Mouse (Mus musculus) Patski (cell line): Measurements from ENCODE around the gene Qars. TPM values are rescaled to one million over a fixed set of nuclear protein-coding genes. Genes with fewer than 3 reads are reported as not detected.

ENCODE experiments used
- ATAC-seq: fragments of 100-300 bp; one replicate; pipeline ENCODE4 v1.8.0; 2021
- CTCF ChIA-PET: fragments of 350-600 bp; sonication (Branson Sonifier 250); formaldehyde crosslinking; loops from one replicate; lab custom pipeline; 2022; ENCODE audit warnings: inconsistent platforms; lab: Charles Lee
- POLR2A ChIA-PET: fragments of 350-600 bp; sonication (Branson Sonifier 250); formaldehyde crosslinking; loops from one replicate; lab custom pipeline; 2022; ENCODE audit warnings: antibody characterized with exemption, inconsistent platforms; lab: Charles Lee
- DNase-seq: peaks from one replicate; pipeline ENCODE4 v3.0.0-alpha.2; 2011; ENCODE audit warnings: low read depth, low spot score
- H3K27me3 ChIP-seq: fragments of 371-371 bp; one replicate; pipeline ENCODE4 v1.5.1; 2021
- CTCF ChIP-seq: fragments of 100-300 bp; IDR thresholded peaks from one replicate; pipeline ENCODE4 v1.5.1; 2021
- in situ Hi-C: fragments of 300-500 bp; cut with MboI; formaldehyde crosslinking; loops from 3 replicates; pipeline ENCODE4 v1.11.1; 2018; ENCODE audit warnings: low pct_unique_long_range_greater_than_20kb, mixed read lengths
- polyA plus RNA-seq: library from polyadenylated mRNA; unstranded; gene quantifications from one replicate; pipeline ENCODE4 v1.2.3, GENCODE M21; 2021

Gene Qars
- polyA plus RNA-seq, 1 experiment from 2014 or later: 156 TPM

- DNase-seq (no peak), ATAC-seq (no peak)
- CTCF ChIA-PET: no interaction called here
- no peaks in the 10 kb centered on the region for H3K27me3 ChIP-seq
- POLR2A ChIA-PET: no interaction called here
- no peak for TF ChIP-seq CTCF
- in situ Hi-C loops: no loop called here
Observed at GRCm38 (mm10) chr9:108525400-108525799, 17.9 kb downstream of the Qars start.

GRCm38 (mm10) chr9:108530954-108531353, 23.4 kb downstream of the Qars start:
- ChIA-PET CTCF (interaction anchor here (1.0 to 2.2 kb wide), 2 partner anchors 11 to 22 kb away, joined by 3 to 5 read pairs; no protein-coding TSS in a partner anchor), POLR2A (no interaction called here)
- no peaks in the 10 kb centered on the region for H3K27me3 ChIP-seq
- DNase-seq (no peak), ATAC-seq (no peak)
- in situ Hi-C loops: no loop called here
- no peak for TF ChIP-seq CTCF

GRCm38 (mm10) chr9:108531496-108531895, 24.0 kb downstream of the Qars start:
- DNase-seq (no peak), ATAC-seq (no peak)
- no peaks in the 10 kb centered on the region for H3K27me3 ChIP-seq
- ChIA-PET POLR2A (no interaction called here), CTCF (interaction anchor here (2.2 kb wide), 1 partner anchor 22 kb away, joined by 5 read pairs; no protein-coding TSS in a partner anchor)
- no peak for TF ChIP-seq CTCF
- in situ Hi-C loops: no loop called here

GRCm38 (mm10) chr9:108540846-108541245, 33.3 kb downstream of the Qars start:
- DNase-seq: no peak
- ATAC-seq: no peak
- no peak for TF ChIP-seq CTCF
- no peaks in the 10 kb centered on the region for H3K27me3 ChIP-seq
- in situ Hi-C loops: no loop called here
- ChIA-PET CTCF (no interaction called here), POLR2A (interaction anchor here (0.6 kb wide), 1 partner anchor 13 kb away, joined by 4 read pairs; no protein-coding TSS in a partner anchor)

- POLR2A ChIA-PET: no interaction called here
Observed at GRCm38 (mm10) chr9:108545986-108546385, 38.5 kb downstream of the Qars start.

GRCm38 (mm10) chr9:108546875-108547274, 39.4 kb downstream of the Qars start:
- ChIA-PET POLR2A (no interaction called here), CTCF (no interaction called here)
- no peak for ATAC-seq
- H3K27me3 ChIP-seq: no peaks in the 10 kb centered on the region
- no peak for TF ChIP-seq CTCF
- in situ Hi-C loops: no loop called here
- no peak for DNase-seq

More at GRCm38 (mm10) chr9:108545986-108546385, 38.5 kb downstream of the Qars start:
- CTCF ChIA-PET: no interaction called here
- ATAC-seq: no peak
- TF ChIP-seq CTCF: no peak
- no peaks in the 10 kb centered on the region for H3K27me3 ChIP-seq
- in situ Hi-C loops: no loop called here
- DNase-seq: no peak

- ATAC-seq (no peak), DNase-seq (no peak)
- CTCF ChIA-PET: no interaction called here
- in situ Hi-C loops: no loop called here
- no peaks in the 10 kb centered on the region for H3K27me3 ChIP-seq
- TF ChIP-seq CTCF: no peak
- POLR2A ChIA-PET: no interaction called here
Observed at GRCm38 (mm10) chr9:108559169-108559568, 51.7 kb downstream of the Qars start.

GRCm38 (mm10) chr9:108560227-108560841, 52.8 kb downstream of the Qars start, which contains the start of gene Impdh2:
Gene Impdh2 (plus strand): TSS chr9:108560286.
- TF ChIP-seq CTCF: no peak
- ChIA-PET POLR2A (interaction anchor here (0.6 to 0.8 kb wide), 2 partner anchors 10 to 427 kb away, joined by 3 to 9 read pairs; no protein-coding TSS in a partner anchor), CTCF (no interaction called here)
- in situ Hi-C loops: no loop called here
- ATAC-seq: peak; percentile 83
- DNase-seq: no peak
- no peaks in the 10 kb centered on the region for H3K27me3 ChIP-seq

- ATAC-seq (no peak), DNase-seq (no peak)
- TF ChIP-seq CTCF: no peak
- CTCF ChIA-PET: no interaction called here
- in situ Hi-C loops: no loop called here
- POLR2A ChIA-PET: interaction anchor here (0.6 kb wide), 1 partner anchor 13 kb away, joined by 3 read pairs; no protein-coding TSS in a partner anchor
- H3K27me3 ChIP-seq: no peaks in the 10 kb centered on the region
Observed at GRCm38 (mm10) chr9:108563671-108564070, 56.2 kb downstream of the Qars start.

GRCm38 (mm10) chr9:108564131-108564530, 56.6 kb downstream of the Qars start:
- H3K27me3 ChIP-seq: no peaks in the 10 kb centered on the region
- in situ Hi-C loops: no loop called here
- DNase-seq (no peak), ATAC-seq (no peak)
- POLR2A ChIA-PET: interaction anchor here (0.6 kb wide), 1 partner anchor 12 kb away, joined by 3 read pairs; no protein-coding TSS in a partner anchor
- no peak for TF ChIP-seq CTCF
- CTCF ChIA-PET: no interaction called here

Other genes starting within 250 kb of the Qars start
- gene Dag1, start 243.7 kb upstream of the Qars start, polyA plus RNA-seq: 336 TPM
- 30.9 TPM for gene Nicn1, start 217.3 kb upstream of the Qars start, polyA plus RNA-seq
- 6.0 TPM for gene Amt, start 210.9 kb upstream of the Qars start, polyA plus RNA-seq
- gene Rhoa, start 201.6 kb upstream of the Qars start, polyA plus RNA-seq: 353 TPM
- gene Tcta, start 201.5 kb upstream of the Qars start, polyA plus RNA-seq: 30.2 TPM
- gene Gpx1, start 168.8 kb upstream of the Qars start, polyA plus RNA-seq: 372 TPM
- gene Usp4, start 159.9 kb upstream of the Qars start, polyA plus RNA-seq: 82.1 TPM
- 0.82 TPM for gene 1700102P08Rik, start 114.9 kb upstream of the Qars start, polyA plus RNA-seq
- not detected for gene Ccdc36, start 79.2 kb upstream of the Qars start, polyA plus RNA-seq
- gene BC048562, start 71.2 kb upstream of the Qars start, polyA plus RNA-seq: not detected
- gene Ccdc71, start 47.2 kb upstream of the Qars start, polyA plus RNA-seq: 33.0 TPM
- 20.8 TPM for gene Klhdc8b, start 46.1 kb upstream of the Qars start, polyA plus RNA-seq
- 131 TPM for gene Lamb2, start 28.0 kb upstream of the Qars start, polyA plus RNA-seq
- gene Usp19, start 17.1 kb upstream of the Qars start, polyA plus RNA-seq: 142 TPM
- 93.1 TPM for gene Qrich1, start 9.1 kb downstream of the Qars start, polyA plus RNA-seq
- 93.3 TPM for gene Impdh2, start 52.6 kb downstream of the Qars start, polyA plus RNA-seq
- gene Ndufaf3, start 59.7 kb downstream of the Qars start, polyA plus RNA-seq: 58.4 TPM
- gene Dalrd3, start 62.2 kb downstream of the Qars start, polyA plus RNA-seq: 153 TPM
- gene Wdr6, start 71.0 kb downstream of the Qars start, polyA plus RNA-seq: 60.6 TPM
- gene P4htm, start 90.0 kb downstream of the Qars start, polyA plus RNA-seq: 8.6 TPM
- 43.7 TPM for gene Arih2, start 141.7 kb downstream of the Qars start, polyA plus RNA-seq
- 48.1 TPM for gene Slc25a20, start 154.4 kb downstream of the Qars start, polyA plus RNA-seq
- gene Prkar2a, start 181.6 kb downstream of the Qars start, polyA plus RNA-seq: 30.9 TPM